Mouse (Mus musculus) stomach, embryonic 14.5 days (tissue): ENCODE measurements around the gene Klhl12. TPM values are rescaled to one million over a fixed set of nuclear protein-coding genes. Genes with fewer than 3 reads are reported as not detected.

Experiments used
- ATAC-seq: fragments of 200-750 bp; cut with Nextera tagmentation; 2 replicates; pipeline ENCODE4 v1.8.0; 2017; ENCODE audit warnings: low read depth, moderate TSS enrichment; ENCODE audit not compliant: insufficient number of reproducible peaks, insufficient read depth, low FRiP score
- H3K27ac ChIP-seq: fragments of 300-500 bp; sonication (generic); 2 replicates; pipeline ENCODE4 v1.5.1; 2014; ENCODE audit warnings: mild to moderate bottlenecking, low read length, moderate library complexity, mixed read lengths
- H3K27me3 ChIP-seq: fragments of 300-500 bp; sonication (generic); 2 replicates; pipeline ENCODE4 v1.6.1; 2014; ENCODE audit warnings: low read length, control low read depth, mixed read lengths; ENCODE audit not compliant: control insufficient read depth, insufficient read depth
- H3K36me3 ChIP-seq: fragments of 300-500 bp; sonication (generic); 2 replicates; pipeline ENCODE4 v1.6.1; 2014; ENCODE audit warnings: mild to moderate bottlenecking, control low read depth, low read length, moderate library complexity, mixed read lengths; ENCODE audit not compliant: control insufficient read depth, insufficient read depth
- H3K4me1 ChIP-seq: fragments of 300-500 bp; sonication (generic); 2 replicates; pipeline ENCODE4 v1.6.1; 2014; ENCODE audit warnings: low read length, control low read depth, mixed read lengths; ENCODE audit not compliant: control insufficient read depth, insufficient read depth
- H3K4me2 ChIP-seq: fragments of 300-500 bp; sonication (generic); replicated peaks from 2 replicates; pipeline ENCODE4 v1.6.1; 2014; ENCODE audit warnings: low read depth, low read length, control low read depth
- H3K4me3 ChIP-seq: fragments of 300-500 bp; sonication (generic); 2 replicates; pipeline ENCODE4 v1.5.1; 2014; ENCODE audit warnings: low read depth, low read length, control low read depth
- H3K9ac ChIP-seq: fragments of 300-500 bp; sonication (generic); replicated peaks from 2 replicates; pipeline ENCODE4 v1.6.1; 2014; ENCODE audit warnings: low read depth, mild to moderate bottlenecking, control low read depth, low read length, moderate library complexity, mixed read lengths
- H3K9me3 ChIP-seq: fragments of 300-500 bp; sonication (generic); 2 replicates; pipeline ENCODE4 v1.6.1; 2016; ENCODE audit warnings: low read depth, low read length, control low read depth; ENCODE audit not compliant: control insufficient read depth
- WGBS: fragments of 180-500 bp; shearing (Covaris S2); extraction: QIAGEN DNeasy Blood & Tissue Kit; methylation state at CpG from one replicate; pipeline ENCODE4 v1.1.7; 2014; 5-methylcytosine and 5-hydroxymethylcytosine counted together
- polyA plus RNA-seq: library from polyadenylated mRNA; unstranded; fragments of >200 nt; fragmentation: Nextera tagmentation; extraction: Ambion mirVana; gene quantifications from 2 replicates; pipeline ENCODE4 v1.2.1, GENCODE M21; 2014

Gene Klhl12
- polyA plus RNA-seq, 1 experiment from 2014 or later = 23.1 TPM

- no peaks in the 10 kb centered on the region for H3K9me3 ChIP-seq
- no peaks in the 10 kb centered on the region for H3K27me3 ChIP-seq
- ATAC-seq = no peak
- no peak overlapping the region for H3K27ac ChIP-seq
- H3K4me1 ChIP-seq = peaks cover 10% of the 10 kb centered on the region; the same call in 1 of the 2 replicates
- H3K4me2 ChIP-seq = no peak overlapping the region
- H3K9ac ChIP-seq = no peak overlapping the region
- peaks cover 27% of the 10 kb centered on the region for H3K36me3 ChIP-seq
- H3K4me3 ChIP-seq = no peak overlapping the region
- WGBS = 91% methylated on average over 7 of the region's 7 CpGs
Measured at GRCm38 (mm10) chr1:134458139-134458727, 2.9 kb downstream of the Klhl12 start.

- Histone ChIP-seq H3K9me3 (no peaks in the 10 kb centered on the region), H3K4me2 (no peak overlapping the region), H3K4me1 (peaks cover 10% of the 10 kb centered on the region; the same call in 1 of the 2 replicates), H3K27me3 (no peaks in the 10 kb centered on the region), H3K27ac (no peak overlapping the region), H3K36me3 (peaks cover 34% of the 10 kb centered on the region), H3K4me3 (no peak overlapping the region), H3K9ac (no peak overlapping the region)
- WGBS = 97% methylated on average over 1 of the region's 1 CpGs
- peak; percentile 18; the same call in 1 of the 2 replicates for ATAC-seq
Measured at GRCm38 (mm10) chr1:134460294-134461284, 5.3 kb downstream of the Klhl12 start.

GRCm38 (mm10) chr1:134484623-134485022 is 29.3 kb downstream of the Klhl12 start:
- Histone ChIP-seq H3K27ac (no peak overlapping the region), H3K4me2 (no peak overlapping the region), H3K4me3 (no peak overlapping the region), H3K36me3 (peaks cover 42% of the 10 kb centered on the region), H3K27me3 (no peaks in the 10 kb centered on the region), H3K9me3 (no peaks in the 10 kb centered on the region), H3K9ac (no peak overlapping the region), H3K4me1 (no peaks in the 10 kb centered on the region)
- ATAC-seq = no peak
- 89% methylated on average over 2 of the region's 2 CpGs for WGBS

DNA sequence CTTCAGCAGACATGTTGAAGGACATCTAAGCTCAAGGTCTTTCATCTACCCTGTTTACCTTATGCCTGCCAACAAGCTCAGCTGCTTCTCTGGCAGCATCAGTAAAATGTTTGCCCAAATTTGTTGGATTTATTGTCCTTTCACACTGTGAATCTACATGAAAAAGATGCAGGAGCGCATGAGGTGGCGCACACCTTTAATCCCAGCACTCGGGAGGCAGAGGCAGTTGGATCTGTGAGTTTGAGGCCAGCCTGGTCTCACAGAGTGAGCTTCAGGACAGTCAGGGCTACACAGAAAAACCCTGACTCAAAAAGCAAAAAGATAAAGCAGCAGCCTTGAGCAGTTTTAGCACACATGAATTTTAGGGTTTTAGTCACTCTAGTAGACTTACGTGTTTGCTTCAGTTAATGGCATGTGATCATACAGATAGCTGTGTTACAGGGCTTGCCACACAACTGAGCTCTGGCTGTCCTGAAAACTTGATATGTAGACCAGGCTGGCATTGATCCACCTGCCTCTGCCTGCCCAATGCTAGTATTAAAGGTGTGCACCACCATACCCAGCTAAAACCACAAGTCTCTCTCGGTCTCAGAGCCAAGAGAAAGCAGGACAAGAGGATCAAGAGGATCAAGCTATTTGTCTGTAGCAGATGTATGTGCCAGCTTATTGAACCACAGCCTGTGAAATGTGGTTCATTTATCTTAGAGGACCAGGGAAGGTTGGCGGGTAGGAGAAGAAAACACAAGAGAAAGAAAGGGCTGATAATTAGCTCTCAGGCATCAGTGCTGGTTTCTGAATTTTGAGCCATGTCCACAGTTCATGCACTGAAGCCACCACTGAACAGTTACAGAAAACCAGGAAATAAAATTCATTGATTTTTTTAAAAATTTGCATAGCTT is 35.8 kb downstream of the Klhl12 start:
- no peaks in the 10 kb centered on the region for H3K9me3 ChIP-seq
- H3K4me3 ChIP-seq = no peak overlapping the region
- ATAC-seq = no peak
- H3K27ac ChIP-seq = no peak overlapping the region
- H3K4me1 ChIP-seq = peaks cover 10% of the 10 kb centered on the region; the same call in 1 of the 2 replicates
- no peaks in the 10 kb centered on the region for H3K27me3 ChIP-seq
- H3K9ac ChIP-seq = no peak overlapping the region
- H3K36me3 ChIP-seq = peaks cover 36% of the 10 kb centered on the region
- WGBS = 92% methylated on average over 6 of the region's 6 CpGs
- H3K4me2 ChIP-seq = no peak overlapping the region

GRCm38 (mm10) chr1:134492276-134492675 is 36.9 kb downstream of the Klhl12 start:
- Histone ChIP-seq H3K9ac (no peak overlapping the region), H3K27me3 (no peaks in the 10 kb centered on the region), H3K9me3 (no peaks in the 10 kb centered on the region), H3K36me3 (peaks cover 33% of the 10 kb centered on the region), H3K4me2 (no peak overlapping the region), H3K4me1 (peaks cover 12% of the 10 kb centered on the region; the same call in 1 of the 2 replicates), H3K27ac (no peak overlapping the region), H3K4me3 (no peak overlapping the region)
- no peak for ATAC-seq
- 75% methylated on average over 7 of the region's 7 CpGs for WGBS

DNA sequence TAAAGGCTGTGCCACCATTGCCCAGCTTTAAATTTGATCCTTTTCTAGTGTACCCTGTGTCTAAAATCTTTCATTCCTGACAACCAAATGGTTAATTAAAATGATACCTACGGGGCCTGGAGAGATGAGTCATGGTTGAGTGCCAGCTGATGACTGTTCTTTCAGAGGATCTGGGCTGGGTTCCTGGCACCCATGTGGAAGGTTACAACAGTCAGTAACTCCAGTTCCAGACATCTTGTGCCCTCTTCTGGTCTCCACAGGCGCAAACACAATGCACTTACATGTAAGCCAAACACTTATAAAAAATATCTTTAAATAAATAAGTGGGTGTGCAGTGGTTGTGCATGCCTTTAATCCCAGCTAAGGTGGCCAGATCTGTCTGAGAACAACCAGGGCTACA is 38.2 kb downstream of the Klhl12 start:
- no peaks in the 10 kb centered on the region for H3K27me3 ChIP-seq
- peak overlapping the region; percentile 76 for H3K4me3 ChIP-seq
- no peak for ATAC-seq
- no peaks in the 10 kb centered on the region for H3K9me3 ChIP-seq
- 0 out of 2 replicates have a peak overlapping the region, but pooled peaks have one; percentile 72 for H3K4me2 ChIP-seq
- H3K36me3 ChIP-seq = peaks cover 24% of the 10 kb centered on the region
- WGBS = 78% methylated on average over 2 of the region's 2 CpGs
- H3K4me1 ChIP-seq = peaks cover 12% of the 10 kb centered on the region; the same call in 1 of the 2 replicates
- H3K27ac ChIP-seq = no peak overlapping the region
- no peak overlapping the region for H3K9ac ChIP-seq

DNA sequence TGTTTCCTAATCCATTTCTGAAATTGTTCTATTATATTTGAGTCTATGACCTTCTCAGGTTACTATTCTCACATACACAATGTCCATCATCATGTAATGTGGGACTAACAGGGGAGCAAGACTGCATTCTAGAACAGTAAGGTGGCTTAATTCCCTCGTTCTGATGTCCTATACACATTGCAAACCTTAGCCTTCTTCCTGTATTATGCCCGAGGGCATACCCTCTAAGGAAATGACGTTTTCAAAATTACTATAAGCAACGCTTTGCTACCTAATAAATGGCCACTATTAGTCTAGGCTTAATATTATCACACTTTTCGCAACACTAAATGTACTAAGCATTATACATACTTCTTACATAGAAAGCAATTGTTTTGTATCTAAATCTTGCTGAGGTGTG is 38.6 kb downstream of the Klhl12 start:
- peak overlapping the region; percentile 92; the same call in 1 of the 2 replicates for H3K27ac ChIP-seq
- ATAC-seq = no peak
- H3K36me3 ChIP-seq = peaks cover 22% of the 10 kb centered on the region
- peaks cover 12% of the 10 kb centered on the region; the same call in 1 of the 2 replicates for H3K4me1 ChIP-seq
- peak overlapping the region; percentile 76 for H3K4me3 ChIP-seq
- 17% methylated on average over 5 of the region's 5 CpGs for WGBS
- no peaks in the 10 kb centered on the region for H3K27me3 ChIP-seq
- H3K9ac ChIP-seq = peak overlapping the region; percentile 54; the same call in 1 of the 2 replicates
- peak overlapping the region; percentile 72 for H3K4me2 ChIP-seq
- no peaks in the 10 kb centered on the region for H3K9me3 ChIP-seq
